Mouse (Mus musculus) limb, embryonic 14.5 days (tissue): Measurements from ENCODE around the gene Selenbp1. TPM values are rescaled to one million over a fixed set of nuclear protein-coding genes. Genes with fewer than 3 reads are reported as not detected.

Experiments used
- ATAC-seq: fragments of 200-750 bp; cut with Nextera tagmentation; 2 replicates; pipeline ENCODE4 v1.8.0; 2017; ENCODE audit warnings: low read depth, moderate number of reproducible peaks, moderate TSS enrichment; ENCODE audit not compliant: low FRiP score
- DNase-seq: peaks from one replicate; pipeline ENCODE4 v3.0.0-alpha.2; 2015; ENCODE audit warnings: low spot score
- H3K27ac ChIP-seq: fragments of 300-500 bp; sonication (generic); replicated peaks from 2 replicates; pipeline ENCODE4 v1.5.1; 2014; ENCODE audit warnings: low read depth, mild to moderate bottlenecking, low read length, moderate library complexity, mixed read lengths
- H3K27me3 ChIP-seq: fragments of 300-500 bp; sonication (generic); 2 replicates; pipeline ENCODE4 v1.6.1; 2014; ENCODE audit warnings: low read length, mixed read lengths; ENCODE audit not compliant: control insufficient read depth, insufficient read depth
- H3K36me3 ChIP-seq: fragments of 300-500 bp; sonication (generic); 2 replicates; pipeline ENCODE4 v1.6.1; 2014; ENCODE audit warnings: mild to moderate bottlenecking, low read length, moderate library complexity, mixed read lengths; ENCODE audit not compliant: control insufficient read depth, insufficient read depth
- H3K4me1 ChIP-seq: fragments of 300-500 bp; sonication (generic); 2 replicates; pipeline ENCODE4 v1.6.1; 2014; ENCODE audit warnings: antibody characterized with exemption, low read length, mixed read lengths; ENCODE audit not compliant: control insufficient read depth, insufficient read depth
- H3K4me2 ChIP-seq: fragments of 300-500 bp; sonication (generic); replicated peaks from 2 replicates; pipeline ENCODE4 v1.6.1; 2014; ENCODE audit warnings: low read depth, mild to moderate bottlenecking, low read length, moderate library complexity; ENCODE audit not compliant: severe bottlenecking
- H3K4me3 ChIP-seq: fragments of 300-500 bp; sonication (generic); replicated peaks from 2 replicates; pipeline ENCODE4 v1.5.1; 2014; ENCODE audit warnings: low read length
- H3K9ac ChIP-seq: fragments of 300-500 bp; sonication (generic); 2 replicates; pipeline ENCODE4 v1.6.1; 2014; ENCODE audit warnings: mild to moderate bottlenecking, low read depth, low read length, moderate library complexity; ENCODE audit not compliant: severe bottlenecking
- H3K9me3 ChIP-seq: fragments of 300-500 bp; sonication (generic); 2 replicates; pipeline ENCODE4 v1.6.1; 2016; ENCODE audit warnings: low read length; ENCODE audit not compliant: control insufficient read depth
- POLR2A ChIP-seq: fragments of 200-500 bp; IDR thresholded peaks from 2 replicates; pipeline ENCODE4 v1.8.0; 2012; ENCODE audit warnings: inconsistent platforms, mild to moderate bottlenecking, moderate library complexity, borderline replicate concordance; ENCODE audit not compliant: insufficient read depth, insufficient read length; ENCODE audit errors: extremely low read depth
- WGBS: fragments of 180-500 bp; shearing (Covaris S2); extraction: QIAGEN DNeasy Blood & Tissue Kit; methylation state at CpG from one replicate; pipeline ENCODE4 v1.1.7; 2014; 5-methylcytosine and 5-hydroxymethylcytosine counted together
- polyA plus RNA-seq, 2 experiments: library from polyadenylated mRNA; depleted of rRNA in 1 of 2; stranded (reverse) in 1 of 2; unstranded in 1 of 2; fragments of >200 nt; fragmentation: Nextera tagmentation in 1 of 2; extraction: Ambion mirVana in 1 of 2; gene quantifications; 2 replicates each; pipeline versions ENCODE4 v1.2.1 to v1.2.3; 2012 to 2014

Gene Selenbp1
- polyA plus RNA-seq, 2 experiments, result 28.7 to 29.5 TPM

- 14% methylated on average over 9 of the region's 9 CpGs for WGBS
Measured at GRCm38 (mm10) chr3:94953384-94953763, 20.5 kb downstream of the Selenbp1 start.

GRCm38 (mm10) chr3:94953764-94954616 is 21.1 kb downstream of the Selenbp1 start, which contains the start of gene Rfx5:
Gene Rfx5 (plus strand): TSS chr3:94954075.
- peak; percentile 76; the same call in 1 of the 2 replicates for TF ChIP-seq POLR2A

More at GRCm38 (mm10) chr3:94953384-94953763, 20.5 kb downstream of the Selenbp1 start:
- peaks cover 12% of the 10 kb centered on the region; the same call in 1 of the 2 replicates for H3K4me1 ChIP-seq
- TF ChIP-seq POLR2A, result no peak
- H3K36me3 ChIP-seq, result peaks cover 33% of the 10 kb centered on the region
- no peaks in the 10 kb centered on the region for H3K9me3 ChIP-seq
- peak overlapping the region; percentile 60 for H3K4me2 ChIP-seq
- ATAC-seq (peak; percentile 35), DNase-seq (no peak)
- H3K9ac ChIP-seq, result peak overlapping the region; percentile 88
- no peaks in the 10 kb centered on the region for H3K27me3 ChIP-seq
- peak overlapping the region; percentile 80 for H3K4me3 ChIP-seq
- peak overlapping the region; percentile 97 for H3K27ac ChIP-seq

GRCm38 (mm10) chr3:94958295-94958694 is 25.4 kb downstream of the Selenbp1 start:
- Histone ChIP-seq H3K4me3 (no peak overlapping the region), H3K27me3 (no peaks in the 10 kb centered on the region), H3K4me2 (no peak overlapping the region), H3K27ac (no peak overlapping the region), H3K4me1 (peaks cover 10% of the 10 kb centered on the region; the same call in 1 of the 2 replicates), H3K36me3 (peaks cover 39% of the 10 kb centered on the region), H3K9ac (no peak overlapping the region), H3K9me3 (no peaks in the 10 kb centered on the region)
- DNase-seq (no peak), ATAC-seq (no peak)
- WGBS, result 88% methylated on average over 8 of the region's 8 CpGs
- TF ChIP-seq POLR2A, result no peak

More at GRCm38 (mm10) chr3:94953764-94954616, 21.1 kb downstream of the Selenbp1 start, which contains the start of gene Rfx5:
- Histone ChIP-seq H3K27me3 (no peaks in the 10 kb centered on the region), H3K9me3 (no peaks in the 10 kb centered on the region), H3K9ac (peak within 1 kb of the TSS; percentile 88), H3K4me2 (peak within 1 kb of the TSS; percentile 60), H3K36me3 (peaks cover 39% of the 10 kb centered on the region), H3K4me1 (peaks cover 12% of the 10 kb centered on the region; the same call in 1 of the 2 replicates), H3K4me3 (peak within 1 kb of the TSS; percentile 80), H3K27ac (peak within 1 kb of the TSS; percentile 97)
- ATAC-seq (peak; percentile 98), DNase-seq (peak; percentile 97)
- WGBS, result under 1% methylated on average over 50 of the region's 50 CpGs

DNA sequence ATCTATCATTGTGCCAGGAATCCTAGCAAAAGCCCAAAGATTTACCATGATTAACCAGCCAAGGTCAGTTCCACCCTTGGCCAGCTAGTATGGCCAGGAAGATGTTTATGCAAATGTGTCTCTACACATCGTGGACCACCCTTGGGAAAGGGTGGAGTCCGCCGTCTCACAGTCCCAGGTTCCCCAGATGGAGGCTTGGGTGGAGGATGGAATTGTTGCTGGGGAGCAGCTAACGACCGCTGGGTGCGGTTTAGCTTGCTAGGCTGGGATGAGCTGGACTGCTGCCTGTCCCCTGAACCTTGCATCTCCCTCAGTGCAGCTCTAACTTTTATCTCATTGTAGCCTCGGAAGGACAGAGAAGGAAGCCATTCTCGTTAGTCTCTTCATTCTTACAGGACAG is 27.0 kb downstream of the Selenbp1 start:
- no peak overlapping the region for H3K4me3 ChIP-seq
- H3K27me3 ChIP-seq, result no peaks in the 10 kb centered on the region
- no peak for TF ChIP-seq POLR2A
- 37% methylated on average over 8 of the region's 8 CpGs for WGBS
- H3K36me3 ChIP-seq, result peaks cover 39% of the 10 kb centered on the region
- peaks cover 8% of the 10 kb centered on the region; the same call in 1 of the 2 replicates for H3K4me1 ChIP-seq
- ATAC-seq (no peak), DNase-seq (no peak)
- H3K27ac ChIP-seq, result no peak overlapping the region
- H3K9me3 ChIP-seq, result no peaks in the 10 kb centered on the region
- no peak overlapping the region for H3K9ac ChIP-seq
- no peak overlapping the region for H3K4me2 ChIP-seq

- no peak overlapping the region for H3K4me2 ChIP-seq
- no peaks in the 10 kb centered on the region for H3K9me3 ChIP-seq
- DNase-seq (no peak), ATAC-seq (no peak)
- H3K4me1 ChIP-seq, result peaks cover 4% of the 10 kb centered on the region; the same call in 1 of the 2 replicates
- H3K36me3 ChIP-seq, result peaks cover 37% of the 10 kb centered on the region
- H3K4me3 ChIP-seq, result no peak overlapping the region
- H3K27me3 ChIP-seq, result no peaks in the 10 kb centered on the region
- H3K9ac ChIP-seq, result no peak overlapping the region
- TF ChIP-seq POLR2A, result no peak
- 47% methylated on average over 5 of the region's 5 CpGs for WGBS
- no peak overlapping the region for H3K27ac ChIP-seq
Measured at GRCm38 (mm10) chr3:94960322-94960721, 27.5 kb downstream of the Selenbp1 start.
